Mouse (Mus musculus): ENCODE data around the gene Tas1r1. TPM values are rescaled to one million over a fixed set of nuclear protein-coding genes. Genes with fewer than 3 reads are reported as not detected.

The Tas1r1 gene
- polyA plus RNA-seq, 1 experiment from 2014 or later, result 1.4 TPM

GRCm38 (mm10) chr4:151994228-151995171 lies 43.9 kb downstream of the Tas1r1 start:
- 1% methylated on average over 59 of the region's 61 CpGs for WGBS
- peak overlapping the region; percentile 73 for H3K4me3 ChIP-seq (replicated peaks)
- H3K27ac ChIP-seq, result peak overlapping the region; percentile 48
- ATAC-seq, result no peak
- H3K4me1 ChIP-seq (replicated peaks), result peaks cover 29% of the 10 kb centered on the region
- H3K36me3 ChIP-seq, result peaks cover 39% of the 10 kb centered on the region
- no peaks in the 10 kb centered on the region for H3K9me3 ChIP-seq
- no peaks in the 10 kb centered on the region for H3K27me3 ChIP-seq
- H3K4me2 ChIP-seq (replicated peaks), result peak overlapping the region; percentile 91
- peak overlapping the region; percentile 93 for H3K9ac ChIP-seq (replicated peaks)

- Histone ChIP-seq H3K9me3 (no peaks in the 10 kb centered on the region), H3K9ac (replicated peaks) (0 out of 2 replicates have a peak overlapping the region, but pooled peaks have one; percentile 6), H3K4me3 (replicated peaks) (0 out of 2 replicates have a peak overlapping the region, but pooled peaks have one; percentile 1), H3K4me1 (replicated peaks) (peaks cover 37% of the 10 kb centered on the region), H3K27ac (no peak overlapping the region), H3K36me3 (peaks cover 39% of the 10 kb centered on the region), H3K4me2 (replicated peaks) (no peak overlapping the region), H3K27me3 (no peaks in the 10 kb centered on the region)
- no peak for ATAC-seq
- WGBS, result 87% methylated on average over 6 of the region's 6 CpGs
Measured at GRCm38 (mm10) chr4:151993035-151993434, 45.3 kb downstream of the Tas1r1 start.

- Histone ChIP-seq H3K4me2 (replicated peaks) (no peak overlapping the region), H3K27ac (no peak overlapping the region), H3K36me3 (peaks cover 39% of the 10 kb centered on the region), H3K27me3 (no peaks in the 10 kb centered on the region), H3K4me1 (replicated peaks) (peaks cover 39% of the 10 kb centered on the region), H3K4me3 (replicated peaks) (no peak overlapping the region), H3K9ac (replicated peaks) (no peak overlapping the region), H3K9me3 (no peaks in the 10 kb centered on the region)
- no peak for ATAC-seq
- WGBS, result 94% methylated on average over 9 of the region's 9 CpGs
Measured at GRCm38 (mm10) chr4:151992091-151992490, 46.3 kb downstream of the Tas1r1 start.

DNA sequence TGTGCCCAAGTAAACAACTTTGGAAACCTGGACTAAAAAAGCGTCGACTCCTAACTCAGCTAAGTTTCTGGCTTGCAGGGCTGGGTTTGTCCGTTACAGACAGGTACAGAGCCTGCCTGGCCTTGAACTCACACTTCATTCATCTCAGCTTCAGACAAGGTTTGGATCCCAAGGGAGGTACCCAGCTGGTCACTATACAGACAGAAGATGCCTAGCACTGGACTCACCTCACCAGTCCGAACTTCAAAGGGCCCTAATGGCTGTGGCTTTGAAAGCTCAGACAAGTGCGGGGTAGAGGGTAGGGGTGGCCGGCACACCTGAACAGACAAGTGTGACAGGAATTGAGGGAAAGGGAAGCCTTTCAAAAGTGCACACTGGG lies 49.3 kb downstream of the Tas1r1 start:
- peaks cover 42% of the 10 kb centered on the region for H3K36me3 ChIP-seq
- no peaks in the 10 kb centered on the region for H3K9me3 ChIP-seq
- 31% methylated on average over 6 of the region's 6 CpGs for WGBS
- peak overlapping the region; percentile 86 for H3K4me2 ChIP-seq (replicated peaks)
- no peaks in the 10 kb centered on the region for H3K27me3 ChIP-seq
- 0 out of 2 replicates have a peak overlapping the region, but pooled peaks have one; percentile 92 for H3K9ac ChIP-seq (replicated peaks)
- H3K27ac ChIP-seq, result no peak overlapping the region
- H3K4me1 ChIP-seq (replicated peaks), result peaks cover 37% of the 10 kb centered on the region
- ATAC-seq, result peak; percentile 43
- H3K4me3 ChIP-seq (replicated peaks), result peak overlapping the region; percentile 84

DNA sequence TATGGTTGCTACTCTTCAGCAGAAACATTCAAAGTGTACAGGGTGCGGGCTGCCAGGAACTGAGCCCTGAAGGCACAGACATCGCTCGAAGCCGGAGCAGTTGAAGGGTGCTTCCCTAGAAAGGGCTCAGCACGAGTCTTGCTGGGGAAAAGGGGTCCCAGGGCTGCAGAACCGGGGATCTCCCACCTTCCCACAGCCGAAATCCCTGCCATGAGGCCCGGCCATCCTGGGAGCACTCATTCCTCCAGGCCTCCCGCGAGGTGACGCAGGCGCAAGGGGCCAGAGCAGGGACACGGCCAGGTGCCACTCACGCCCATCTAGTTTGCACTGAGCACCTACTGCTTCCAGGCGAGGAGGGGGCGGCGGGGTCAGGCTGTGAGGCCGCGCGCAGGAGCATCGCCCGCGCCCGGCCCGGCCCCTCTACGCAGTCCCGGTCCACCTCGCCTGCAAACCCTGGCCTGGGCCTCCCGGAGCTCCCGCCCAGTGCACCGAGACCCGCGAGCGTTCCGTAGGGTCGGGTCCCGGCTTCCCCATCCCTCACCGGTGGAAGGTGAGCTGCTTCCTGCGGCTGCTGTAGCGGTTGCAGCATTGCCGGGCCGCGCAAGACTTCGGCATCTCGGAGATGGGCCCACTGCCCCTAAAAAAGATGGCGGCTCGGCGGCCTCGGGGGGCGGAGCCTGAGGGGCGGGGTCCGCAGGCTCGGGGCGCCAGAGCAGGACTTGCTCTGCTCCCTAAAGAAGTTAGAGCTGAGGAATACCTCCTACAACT lies 49.8 kb downstream of the Tas1r1 start, which contains the start of gene Thap3:
Gene Thap3, minus strand, starts transcription at position 656 of the 768 bp plus-strand sequence.
- Histone ChIP-seq H3K4me3 (replicated peaks) (peak within 1 kb of the TSS; percentile 84), H3K4me2 (replicated peaks) (peak within 1 kb of the TSS; percentile 86), H3K4me1 (replicated peaks) (peaks cover 32% of the 10 kb centered on the region), H3K27ac (peak within 1 kb of the TSS; percentile 77), H3K27me3 (no peaks in the 10 kb centered on the region), H3K9me3 (no peaks in the 10 kb centered on the region), H3K36me3 (peaks cover 42% of the 10 kb centered on the region), H3K9ac (replicated peaks) (peak within 1 kb of the TSS; percentile 92)
- WGBS, result under 1% methylated on average over 54 of the region's 54 CpGs
- ATAC-seq, result peak; percentile 82

DNA sequence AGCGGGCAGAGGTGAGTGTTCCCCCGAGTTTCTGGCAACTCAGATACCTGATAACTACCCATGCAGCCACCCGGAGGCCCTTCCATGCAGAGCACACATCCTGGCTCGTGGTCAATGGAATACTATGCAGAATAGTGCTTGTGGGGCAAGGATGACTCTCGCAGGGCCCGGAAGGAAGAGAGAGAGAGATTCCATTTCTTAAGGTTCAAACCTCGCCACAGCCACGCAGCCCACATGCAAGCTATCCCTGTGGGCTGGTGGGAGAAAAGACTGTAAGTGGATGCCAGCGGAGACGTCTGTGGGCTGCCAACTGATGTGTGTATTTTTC lies 50.4 kb downstream of the Tas1r1 start:
- ATAC-seq, result peak; percentile 2; the same call in 1 of the 2 replicates
- Histone ChIP-seq H3K36me3 (peaks cover 41% of the 10 kb centered on the region), H3K4me1 (replicated peaks) (peaks cover 27% of the 10 kb centered on the region), H3K27ac (peak overlapping the region; percentile 77), H3K27me3 (no peaks in the 10 kb centered on the region), H3K9ac (replicated peaks) (peak overlapping the region; percentile 92), H3K9me3 (no peaks in the 10 kb centered on the region), H3K4me2 (replicated peaks) (peak overlapping the region; percentile 86), H3K4me3 (replicated peaks) (peak overlapping the region; percentile 84)
- 36% methylated on average over 10 of the region's 10 CpGs for WGBS

GRCm38 (mm10) chr4:151986650-151987049 lies 51.7 kb downstream of the Tas1r1 start:
- Histone ChIP-seq H3K9me3 (no peaks in the 10 kb centered on the region), H3K9ac (replicated peaks) (no peak overlapping the region), H3K27ac (no peak overlapping the region), H3K27me3 (no peaks in the 10 kb centered on the region), H3K4me2 (replicated peaks) (no peak overlapping the region), H3K4me3 (replicated peaks) (no peak overlapping the region), H3K4me1 (replicated peaks) (peaks cover 28% of the 10 kb centered on the region), H3K36me3 (peaks cover 35% of the 10 kb centered on the region)
- no peak for ATAC-seq
- 65% methylated on average over 8 of the region's 8 CpGs for WGBS

DNA sequence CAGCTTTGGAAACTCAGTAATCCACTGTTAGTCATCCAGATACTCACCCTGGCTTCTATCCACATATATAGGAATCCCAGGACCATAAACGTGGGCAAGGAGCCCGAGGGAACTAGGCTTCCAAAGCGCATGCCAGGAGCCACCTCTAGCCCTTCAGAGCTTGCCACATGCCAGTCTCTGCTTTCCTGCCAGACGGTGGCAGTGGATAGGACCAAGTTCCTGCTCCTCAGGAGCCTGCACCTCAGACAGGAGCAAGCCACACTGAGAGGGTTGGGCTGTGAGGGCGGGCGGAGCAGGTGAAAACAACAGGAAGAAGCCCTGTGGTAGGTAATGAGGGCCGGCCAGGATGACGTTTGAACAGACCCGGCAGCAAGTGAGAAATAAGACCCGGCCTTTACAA lies 52.5 kb downstream of the Tas1r1 start:
- H3K27ac ChIP-seq, result no peak overlapping the region
- H3K4me1 ChIP-seq (replicated peaks), result peaks cover 30% of the 10 kb centered on the region
- H3K36me3 ChIP-seq, result peaks cover 31% of the 10 kb centered on the region
- ATAC-seq, result no peak
- no peaks in the 10 kb centered on the region for H3K27me3 ChIP-seq
- H3K4me2 ChIP-seq (replicated peaks), result no peak overlapping the region
- no peaks in the 10 kb centered on the region for H3K9me3 ChIP-seq
- no peak overlapping the region for H3K4me3 ChIP-seq (replicated peaks)
- WGBS, result 48% methylated on average over 10 of the region's 10 CpGs
- peak overlapping the region; percentile 23; the same call in 1 of the 2 replicates for H3K9ac ChIP-seq (replicated peaks)

GRCm38 (mm10) chr4:151983560-151983959 lies 54.8 kb downstream of the Tas1r1 start:
- 28% methylated on average over 8 of the region's 9 CpGs for WGBS
- Histone ChIP-seq H3K4me1 (replicated peaks) (peaks cover 26% of the 10 kb centered on the region), H3K4me3 (replicated peaks) (no peak overlapping the region), H3K9me3 (no peaks in the 10 kb centered on the region), H3K36me3 (peaks cover 35% of the 10 kb centered on the region), H3K4me2 (replicated peaks) (no peak overlapping the region), H3K9ac (replicated peaks) (no peak overlapping the region), H3K27ac (no peak overlapping the region; the same call in 1 of the 2 replicates), H3K27me3 (no peaks in the 10 kb centered on the region)
- no peak for ATAC-seq

GRCm38 (mm10) chr4:151983043-151983442 lies 55.3 kb downstream of the Tas1r1 start:
- no peak for ATAC-seq
- Histone ChIP-seq H3K36me3 (peaks cover 35% of the 10 kb centered on the region), H3K4me2 (replicated peaks) (no peak overlapping the region), H3K9me3 (no peaks in the 10 kb centered on the region), H3K4me1 (replicated peaks) (peaks cover 22% of the 10 kb centered on the region), H3K9ac (replicated peaks) (no peak overlapping the region), H3K27ac (no peak overlapping the region), H3K4me3 (replicated peaks) (no peak overlapping the region), H3K27me3 (no peaks in the 10 kb centered on the region)
- 60% methylated on average over 17 of the region's 17 CpGs for WGBS

DNA sequence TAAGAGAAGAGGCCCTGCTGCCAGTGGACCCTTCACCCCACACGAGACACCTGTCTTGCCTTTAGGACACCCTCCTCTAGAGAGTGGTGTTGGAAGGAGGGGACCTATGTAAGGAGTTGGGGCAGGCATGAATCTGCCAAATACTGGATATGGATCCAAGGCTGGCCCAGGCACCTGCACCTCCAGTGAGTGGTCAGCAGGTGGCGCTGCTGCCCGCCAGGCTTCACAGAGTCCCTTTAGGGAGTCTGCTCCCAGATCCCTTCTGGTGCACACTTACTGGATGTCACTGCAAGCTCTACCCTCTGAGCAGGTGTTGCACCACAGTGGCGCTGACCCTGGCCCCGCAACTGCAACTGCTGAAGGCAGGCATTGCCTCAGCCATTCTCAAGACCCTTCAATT lies 57.0 kb downstream of the Tas1r1 start:
- H3K4me1 ChIP-seq (replicated peaks), result peaks cover 8% of the 10 kb centered on the region; the same call in 1 of the 2 replicates
- no peak overlapping the region for H3K27ac ChIP-seq
- peaks cover 41% of the 10 kb centered on the region for H3K36me3 ChIP-seq
- no peaks in the 10 kb centered on the region for H3K27me3 ChIP-seq
- H3K4me3 ChIP-seq (replicated peaks), result no peak overlapping the region
- 8% methylated on average over 5 of the region's 5 CpGs for WGBS
- peak; percentile 69 for ATAC-seq
- H3K9ac ChIP-seq (replicated peaks), result no peak overlapping the region
- H3K4me2 ChIP-seq (replicated peaks), result no peak overlapping the region
- no peaks in the 10 kb centered on the region for H3K9me3 ChIP-seq

DNA sequence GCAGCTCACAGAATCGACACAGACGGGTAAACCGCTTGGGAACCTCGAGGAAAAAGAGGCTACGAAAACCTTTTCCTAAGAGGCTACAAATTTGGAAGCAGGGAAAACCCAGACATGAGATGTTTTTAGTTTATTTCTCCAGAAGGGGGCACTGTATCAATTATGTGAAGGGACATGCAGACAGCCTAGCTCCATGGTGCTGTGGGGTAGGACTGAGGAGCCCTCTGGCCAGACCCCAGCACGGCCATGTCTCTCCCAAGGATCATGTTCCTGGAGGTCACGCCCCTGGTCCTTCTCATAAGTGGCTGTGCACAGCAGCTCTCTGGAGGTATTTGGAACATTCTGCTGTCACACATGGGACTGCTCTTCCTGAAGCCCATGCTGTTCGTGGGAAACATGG lies 57.7 kb downstream of the Tas1r1 start:
- Histone ChIP-seq H3K27ac (no peak overlapping the region), H3K27me3 (no peaks in the 10 kb centered on the region), H3K9me3 (no peaks in the 10 kb centered on the region), H3K36me3 (peaks cover 42% of the 10 kb centered on the region), H3K9ac (replicated peaks) (no peak overlapping the region), H3K4me2 (replicated peaks) (no peak overlapping the region), H3K4me1 (replicated peaks) (peaks cover 4% of the 10 kb centered on the region; the same call in 1 of the 2 replicates), H3K4me3 (replicated peaks) (no peak overlapping the region)
- 76% methylated on average over 8 of the region's 8 CpGs for WGBS
- ATAC-seq, result no peak; the same call in 1 of the 2 replicates

All from midbrain, embryonic 13.5 days (tissue).